Mouse (Mus musculus) splenic B cell, adult 2 months (primary cell): Measurements from ENCODE around the gene Tm7sf2.

Experiments
- DNase-seq: peaks from one replicate; pipeline ENCODE4 v3.0.0-alpha.2; 2011; ENCODE audit warnings: low read depth, low spot score
- H3K27me3 ChIP-seq: 2 replicates; pipeline ENCODE4 v1.6.1; 2012; ENCODE audit warnings: mild to moderate bottlenecking, low read length, moderate library complexity, mixed read lengths; ENCODE audit not compliant: control insufficient read depth, poor library complexity, insufficient read depth, severe bottlenecking
- H3K36me3 ChIP-seq: 2 replicates; pipeline ENCODE4 v1.6.1; 2012; ENCODE audit warnings: mild to moderate bottlenecking, low read length, moderate library complexity, mixed read lengths; ENCODE audit not compliant: control insufficient read depth, poor library complexity, insufficient read depth, severe bottlenecking

Gene Tm7sf2

GRCm38 (mm10) chr19:6013691-6014090, 54.5 kb downstream of the Tm7sf2 start:
- DNase-seq, result no peak
- H3K36me3 ChIP-seq, result peaks cover 6% of the 10 kb centered on the region; the same call in 1 of the 2 replicates
- no peaks in the 10 kb centered on the region for H3K27me3 ChIP-seq
